Mouse (Mus musculus): ENCODE measurements around the gene Rhno1. TPM values are rescaled to one million over a fixed set of nuclear protein-coding genes. Genes with fewer than 3 reads are reported as not detected.
A peak's percentile ranks its signal among the peaks of the same experiment; 100 is the strongest.

Gene Rhno1
- total and polyA plus RNA-seq, 3 experiments, result 46.8 to 137 (median 88.1) TPM

DNA sequence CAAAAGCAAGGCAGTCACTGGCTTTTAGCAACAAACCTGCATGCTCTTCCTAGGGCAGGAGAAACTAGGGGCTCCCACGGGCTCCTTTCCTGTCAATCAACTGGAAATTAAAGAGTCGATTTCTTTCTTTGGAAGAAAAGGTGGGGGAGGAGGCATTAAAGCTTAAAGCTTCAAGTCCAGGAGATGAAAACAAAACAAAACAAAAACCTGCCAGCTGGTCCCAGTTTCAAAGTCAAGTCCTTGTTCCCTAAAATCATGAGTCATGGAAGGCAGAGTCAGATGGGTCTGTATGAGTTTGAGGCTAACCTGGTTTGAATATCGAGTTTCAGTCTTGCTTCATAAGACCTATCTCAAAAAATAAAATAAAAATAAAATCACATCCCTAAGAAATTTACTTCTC is 8.6 kb downstream of the Rhno1 start:
- H3K4me3 ChIP-seq (ENCODE audit: control insufficient read depth in 1 of 2, insufficient read depth in 1 of 2, low read depth in 2 of 2, low read length in 2 of 2), result no peak overlapping the region
- H3K27me3 ChIP-seq (ENCODE audit: control insufficient read depth in 1 of 2, insufficient read depth in 2 of 2, low read length in 2 of 2), result no peaks in the 10 kb centered on the region
- H3K79me2 ChIP-seq (ENCODE audit: control insufficient read depth, insufficient read depth, low read length, poor library complexity), result peaks cover 4% of the 10 kb centered on the region
- H3K9ac ChIP-seq (ENCODE audit: control insufficient read depth, low read depth, low read length, poor library complexity, severe bottlenecking), result no peak overlapping the region
- TF ChIP-seq NELFE (IDR thresholded peaks at IDR 0.05; ENCODE audit: low read depth, low read length) (no peak), MYB (IDR thresholded peaks at IDR 0.05; ENCODE audit: low read depth, low read length) (no peak), E2F4 (IDR thresholded peaks at IDR 0.05; ENCODE audit: borderline replicate concordance, low read depth, low read length) (no peak), ETS1 (IDR thresholded peaks at IDR 0.05; ENCODE audit: low read depth, low read length) (no peak), HCFC1 (IDR thresholded peaks at IDR 0.05; ENCODE audit: low read depth, low read length) (no peak), UBTF (IDR thresholded peaks at IDR 0.05; ENCODE audit: borderline replicate concordance, insufficient read depth, low read depth, low read length) (no peak), EP300 (IDR thresholded peaks at IDR 0.05; ENCODE audit: low read depth in 1 of 2, low read length in 2 of 2) (no peak), SMC3 (IDR thresholded peaks at IDR 0.05; ENCODE audit: low read depth, low read length) (no peak), USF1 (IDR thresholded peaks at IDR 0.05; ENCODE audit: low read depth, low read length) (no peak), KAT2A (conservative IDR thresholded peaks at IDR 0.05; ENCODE audit: low read depth, low read length) (no peak), TAL1 (IDR thresholded peaks at IDR 0.05; ENCODE audit: low read length) (no peak), SIN3A (IDR thresholded peaks at IDR 0.05; ENCODE audit: low read length) (no peak), MAFK (IDR thresholded peaks at IDR 0.05; ENCODE audit: borderline replicate concordance, low read depth, low read length) (no peak), ELF1 (IDR thresholded peaks at IDR 0.05; ENCODE audit: low read depth, low read length) (no peak)
- H3K9me3 ChIP-seq (replicated peaks; ENCODE audit: insufficient read depth, low read length), result no peaks in the 10 kb centered on the region
- DNase-seq (ENCODE audit: low read depth, low spot score), result peak; percentile 33
- peaks cover 0 to 8% of the 10 kb centered on the region in 2 experiments; a peak in 3 of 4 replicates for H3K36me3 ChIP-seq (ENCODE audit: control insufficient read depth in 1 of 2, insufficient read depth in 2 of 2, low read length in 2 of 2)
- no peak overlapping the region for H3K27ac ChIP-seq (ENCODE audit: control insufficient read depth, low read depth, low read length)
- H3K4me1 ChIP-seq (ENCODE audit: control insufficient read depth in 1 of 2, insufficient read depth in 2 of 2, low read length in 2 of 2), result peaks cover 0 to 5% of the 10 kb centered on the region in 2 experiments; a peak in 2 of 4 replicates

DNA sequence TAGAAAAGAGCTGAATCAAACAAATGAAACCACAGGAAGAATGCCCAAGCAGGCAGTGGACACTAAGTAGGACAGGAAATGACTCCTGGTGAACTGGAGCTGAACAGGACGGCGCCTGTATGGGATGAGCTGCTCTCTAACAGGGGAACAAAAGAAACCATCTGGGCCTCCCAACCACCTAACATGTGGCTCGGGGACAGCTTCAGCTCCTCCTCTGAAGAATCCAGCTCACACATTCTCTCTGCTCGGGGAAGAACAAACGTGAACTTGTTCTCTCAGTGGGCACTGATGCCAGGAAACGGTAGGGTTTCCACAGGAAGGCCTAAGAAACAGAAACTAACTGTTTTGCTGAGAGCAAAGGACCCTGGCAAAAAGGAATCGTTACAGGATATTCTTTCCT is 13.0 kb downstream of the Rhno1 start:
- Histone ChIP-seq H3K79me2 (ENCODE audit: control insufficient read depth, insufficient read depth, low read length, poor library complexity) (no peaks in the 10 kb centered on the region), H3K36me3 (ENCODE audit: control insufficient read depth in 1 of 2, insufficient read depth in 2 of 2, low read length in 2 of 2) (peaks cover 0 to 19% of the 10 kb centered on the region in 2 experiments; a peak in 2 of 4 replicates), H3K9me3 (replicated peaks; ENCODE audit: insufficient read depth, low read length) (no peaks in the 10 kb centered on the region), H3K9ac (ENCODE audit: control insufficient read depth, low read depth, low read length, poor library complexity, severe bottlenecking) (no peak overlapping the region), H3K4me1 (ENCODE audit: control insufficient read depth in 1 of 2, insufficient read depth in 2 of 2, low read length in 2 of 2) (peaks cover 2 to 16% of the 10 kb centered on the region in 2 experiments; a peak in 3 of 4 replicates), H3K27me3 (ENCODE audit: control insufficient read depth in 1 of 2, insufficient read depth in 2 of 2, low read length in 2 of 2) (no peaks in the 10 kb centered on the region), H3K27ac (ENCODE audit: control insufficient read depth, low read depth, low read length) (no peak overlapping the region), H3K4me3 (ENCODE audit: control insufficient read depth in 1 of 2, insufficient read depth in 1 of 2, low read depth in 2 of 2, low read length in 2 of 2) (no peak overlapping the region)
- DNase-seq (ENCODE audit: low read depth, low spot score), result no peak
- TF ChIP-seq CTCF (IDR thresholded peaks at IDR 0.05 in 2 of 3, conservative IDR thresholded peaks at IDR 0.05 in 1 of 3; ENCODE audit: control insufficient read depth in 1 of 3, insufficient read depth in 1 of 3, low read depth in 2 of 3, low read length in 3 of 3, poor library complexity in 1 of 3, severe bottlenecking in 1 of 3) (no peak), USF1 (IDR thresholded peaks at IDR 0.05; ENCODE audit: low read depth, low read length) (no peak), UBTF (IDR thresholded peaks at IDR 0.05; ENCODE audit: borderline replicate concordance, insufficient read depth, low read depth, low read length) (no peak), EP300 (IDR thresholded peaks at IDR 0.05; ENCODE audit: low read depth in 1 of 2, low read length in 2 of 2) (no peak), KAT2A (conservative IDR thresholded peaks at IDR 0.05; ENCODE audit: low read depth, low read length) (no peak), ZMIZ1 (IDR thresholded peaks at IDR 0.05; ENCODE audit: low read depth, low read length) (no peak), MXI1 (IDR thresholded peaks at IDR 0.05; ENCODE audit: low read depth, low read length) (no peak), POLR2A (IDR thresholded peaks at IDR 0.05; ENCODE audit: control insufficient read depth in 1 of 2, insufficient read depth in 1 of 2, low read depth in 1 of 2, low read length in 2 of 2, poor library complexity in 1 of 2) (no peak), MAZ (IDR thresholded peaks at IDR 0.05; ENCODE audit: low read depth, low read length) (no peak), NELFE (IDR thresholded peaks at IDR 0.05; ENCODE audit: low read depth, low read length) (no peak)

Measured in MEL (cell line).